Mouse (Mus musculus): ENCODE measurements around the gene Cdh24.

Gene Cdh24

DNA sequence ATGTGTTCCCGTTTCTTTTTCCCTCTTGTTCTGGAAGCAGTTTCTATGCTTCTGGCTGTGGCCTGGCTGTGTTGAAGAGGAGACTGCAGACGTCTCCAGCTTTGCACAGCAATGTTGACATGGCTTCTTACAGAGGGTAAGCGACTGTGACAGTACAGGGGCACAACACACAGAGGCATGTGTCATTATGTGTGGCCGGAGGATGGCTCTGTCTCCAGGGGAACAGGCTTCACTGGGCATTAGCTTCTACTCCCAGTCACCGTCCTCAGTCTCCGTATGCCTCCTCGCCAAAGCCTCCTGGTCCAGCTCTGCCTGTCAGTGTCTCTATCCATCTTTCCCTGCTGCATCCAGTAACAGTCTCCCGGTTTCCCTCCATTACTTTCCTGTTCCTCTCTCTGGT is 33.9 kb downstream of the Cdh24 start:
- no peak for DNase-seq (ENCODE audit: low spot score in 2 of 2)

DNA sequence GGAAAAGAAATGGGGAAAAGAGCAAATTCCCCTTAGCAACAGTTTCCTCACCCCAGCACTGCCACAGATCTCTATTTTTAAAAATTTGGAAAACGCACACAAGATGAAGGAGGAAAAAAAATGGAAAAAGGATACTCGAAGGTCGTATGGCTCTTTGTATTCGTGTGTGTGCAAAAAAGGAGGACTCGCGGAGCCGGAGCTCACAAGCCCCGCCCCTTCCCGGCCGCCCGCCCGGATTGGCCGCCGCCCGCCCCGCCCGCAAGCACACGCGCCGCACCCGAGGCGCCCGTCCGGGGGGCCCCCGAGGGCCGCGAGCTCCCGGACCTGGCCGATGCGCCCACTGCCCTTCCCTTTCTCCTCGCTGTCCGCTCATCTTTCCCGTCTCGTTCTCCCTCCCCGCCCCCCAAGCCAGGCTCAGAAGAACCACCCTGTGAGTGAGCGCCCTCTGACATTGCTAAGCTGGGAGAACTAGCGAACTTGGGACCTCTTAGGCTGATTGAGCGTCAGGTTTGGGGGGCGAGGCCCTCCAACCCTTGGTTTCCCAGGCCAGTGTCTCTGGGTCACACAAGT is 35.3 kb downstream of the Cdh24 start, which contains the start of gene 4931414P19Rik:
Gene 4931414P19Rik, minus strand, starts transcription at position 242 of the 570 bp plus-strand sequence.
- DNase-seq (ENCODE audit: low spot score in 2 of 2): peak in 1 of 2 experiments; percentile 56

DNA sequence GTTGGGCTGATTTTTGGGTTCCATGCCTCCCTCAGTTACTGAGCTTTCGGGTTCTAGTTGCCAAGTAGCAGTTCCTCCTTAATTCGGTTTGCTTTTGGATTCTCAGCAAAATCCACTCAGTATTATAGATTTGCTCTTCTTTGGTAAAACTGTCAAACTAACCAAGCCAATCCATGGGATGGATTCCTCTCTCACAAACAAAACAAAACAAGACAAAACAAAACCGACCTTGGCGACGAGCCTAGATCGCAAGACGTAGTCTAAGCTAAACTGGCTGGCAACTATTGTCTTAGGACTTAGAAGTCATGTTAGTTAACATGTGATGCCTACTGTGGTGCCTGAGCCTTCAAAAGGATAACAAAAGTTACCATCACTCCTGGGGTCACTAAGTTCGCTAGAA is 37.5 kb downstream of the Cdh24 start:
- DNase-seq (ENCODE audit: low spot score in 2 of 2): no peak

DNA sequence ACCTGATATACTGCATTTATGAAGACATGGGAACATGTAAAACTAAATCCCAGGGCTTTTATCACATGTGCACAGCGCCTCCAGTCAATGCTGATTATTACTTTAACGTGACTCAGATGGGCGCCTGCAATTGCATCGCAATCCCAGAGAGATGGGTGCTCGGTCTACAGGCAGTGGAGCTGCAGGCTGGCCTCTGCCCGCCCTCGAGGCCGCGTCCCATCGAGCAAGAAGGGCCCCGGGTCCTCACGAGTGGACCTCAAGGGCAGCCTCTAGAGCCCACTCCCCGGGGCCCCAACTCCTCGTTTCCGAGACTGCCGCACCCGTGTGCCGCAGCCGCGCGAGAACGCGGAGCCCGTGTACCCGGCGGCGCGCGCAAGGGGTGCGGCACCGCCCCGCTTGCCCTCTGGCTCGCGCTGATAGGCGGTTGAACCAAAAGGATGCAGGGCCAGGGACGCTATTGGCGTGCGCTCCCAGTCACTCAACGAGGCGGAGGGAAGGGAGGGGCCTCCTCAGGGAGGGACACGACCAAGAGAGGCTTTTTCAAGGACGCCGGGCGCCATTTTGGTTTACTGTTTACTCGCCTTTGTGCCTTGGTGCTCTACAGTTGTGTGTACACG is 38.0 kb downstream of the Cdh24 start:
- DNase-seq (ENCODE audit: low spot score in 2 of 2): peak; percentile 84 to 92

DNA sequence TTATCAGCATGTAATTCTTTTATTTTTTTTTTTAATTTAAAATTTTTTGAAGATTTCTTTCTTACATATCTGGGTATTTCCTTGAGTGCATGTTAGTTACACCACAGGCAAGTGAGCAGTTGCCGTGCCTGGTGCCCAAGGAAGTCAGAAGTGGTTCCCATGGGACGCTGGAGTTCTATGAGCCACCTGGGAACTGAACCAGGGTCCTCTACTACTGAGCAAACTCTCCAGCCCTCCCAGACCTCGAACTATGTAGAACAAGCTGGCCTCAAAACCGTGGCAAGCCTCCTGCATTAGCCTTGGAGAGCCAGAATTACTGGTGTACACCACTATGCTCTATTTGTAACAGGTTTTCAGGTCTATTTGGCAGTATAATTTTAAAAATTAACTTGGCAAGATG is 38.6 kb downstream of the Cdh24 start:
- no peak for DNase-seq (ENCODE audit: low spot score in 2 of 2)

DNA sequence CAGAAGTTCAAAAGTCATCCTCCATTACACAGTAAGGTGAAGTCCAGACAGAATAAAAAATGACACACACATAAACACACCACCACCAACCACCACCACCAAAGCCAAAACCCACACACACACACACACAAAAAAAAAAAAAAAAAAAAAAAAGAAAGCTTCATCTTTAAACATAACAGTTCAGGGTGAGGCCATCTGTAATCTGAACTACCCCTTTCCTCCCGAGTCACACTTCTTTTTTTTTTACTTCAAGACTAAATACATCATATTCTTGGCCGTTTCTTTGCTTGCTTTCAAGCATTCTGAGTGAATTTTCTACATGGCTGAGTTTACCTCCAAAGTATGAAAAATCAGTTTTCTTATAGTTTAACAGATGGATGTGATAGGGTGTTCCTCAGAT is 39.6 kb downstream of the Cdh24 start:
- DNase-seq (ENCODE audit: low spot score in 2 of 2): no peak

DNA sequence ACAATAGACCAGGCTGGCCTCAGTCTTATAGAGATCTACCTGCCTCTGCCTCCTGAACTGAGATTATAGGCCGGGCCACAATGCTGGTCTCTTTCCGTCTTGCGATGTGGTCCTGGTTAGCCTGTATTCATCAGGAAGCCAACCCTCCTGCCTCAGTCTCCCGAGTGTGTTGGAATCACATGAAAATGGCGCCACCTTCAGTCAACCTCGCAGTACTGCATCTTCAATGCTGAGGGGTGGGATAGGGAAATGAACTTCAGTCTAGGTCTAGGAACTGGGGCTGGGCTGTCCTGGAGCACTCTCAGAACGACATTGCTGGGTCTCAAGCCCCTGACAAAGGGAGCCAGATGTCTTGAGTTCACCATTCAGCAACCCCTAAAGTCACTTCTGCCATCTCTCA is 44.1 kb downstream of the Cdh24 start:
- DNase-seq (ENCODE audit: low spot score in 2 of 2): no peak

DNA sequence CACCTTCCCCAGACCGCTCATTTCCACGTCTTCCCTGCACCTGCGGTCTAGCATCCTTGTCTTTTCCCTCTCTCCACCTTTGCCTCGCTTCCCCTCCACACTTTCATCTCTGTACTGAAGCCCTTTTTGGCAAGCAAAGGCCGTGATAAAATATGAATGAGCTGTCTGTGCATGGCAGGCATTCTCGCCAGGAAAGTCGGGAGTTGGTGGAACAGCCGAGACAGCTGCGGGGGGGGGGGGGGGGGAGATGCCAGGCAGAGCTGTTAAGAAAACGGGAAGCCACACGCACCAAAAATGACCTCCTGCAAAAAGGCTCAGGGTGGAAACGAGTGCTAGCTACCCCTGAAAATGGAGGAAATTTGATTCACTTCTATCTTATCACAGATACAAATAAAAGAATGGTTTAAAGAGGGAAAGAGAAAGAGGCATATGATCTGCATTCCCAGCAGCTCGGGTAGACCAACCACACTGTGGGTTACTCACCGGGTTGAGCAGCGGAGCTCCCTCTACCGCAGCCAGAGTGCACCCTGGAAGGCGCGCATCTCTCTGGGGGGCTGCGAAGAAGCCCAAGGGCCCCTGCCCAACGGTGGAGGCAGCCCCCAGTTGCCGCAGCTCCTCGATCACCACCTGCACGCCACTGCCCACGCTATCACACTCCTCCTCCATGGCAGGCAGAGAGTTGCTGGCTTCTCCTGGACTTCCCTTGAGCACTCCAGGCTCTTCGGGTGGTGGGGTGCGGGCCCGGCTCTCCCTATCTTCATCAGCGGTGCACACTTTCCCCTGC is 46.3 kb downstream of the Cdh24 start:
- no peak for DNase-seq (ENCODE audit: low spot score in 2 of 2)

DNA sequence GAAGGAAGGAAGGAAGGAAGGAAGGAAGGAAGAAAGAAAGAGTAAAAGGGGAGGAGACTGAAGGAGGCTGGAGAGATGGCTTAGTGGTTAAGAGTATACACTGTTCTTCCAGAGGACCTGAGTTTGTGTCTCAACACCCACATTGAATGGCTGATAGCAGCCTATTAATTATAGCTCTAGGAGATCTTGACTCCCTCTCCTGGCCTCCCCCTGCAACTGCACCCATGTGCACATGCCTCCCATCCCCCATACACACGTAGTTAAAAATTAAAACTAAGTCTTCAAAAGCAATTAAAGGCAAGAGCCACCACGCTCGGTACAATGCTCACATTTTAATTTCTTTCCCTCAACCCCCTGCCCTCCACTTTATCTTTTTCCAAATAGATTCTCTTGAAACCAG is 47.1 kb downstream of the Cdh24 start:
- no peak for DNase-seq (ENCODE audit: low spot score in 2 of 2)

DNA sequence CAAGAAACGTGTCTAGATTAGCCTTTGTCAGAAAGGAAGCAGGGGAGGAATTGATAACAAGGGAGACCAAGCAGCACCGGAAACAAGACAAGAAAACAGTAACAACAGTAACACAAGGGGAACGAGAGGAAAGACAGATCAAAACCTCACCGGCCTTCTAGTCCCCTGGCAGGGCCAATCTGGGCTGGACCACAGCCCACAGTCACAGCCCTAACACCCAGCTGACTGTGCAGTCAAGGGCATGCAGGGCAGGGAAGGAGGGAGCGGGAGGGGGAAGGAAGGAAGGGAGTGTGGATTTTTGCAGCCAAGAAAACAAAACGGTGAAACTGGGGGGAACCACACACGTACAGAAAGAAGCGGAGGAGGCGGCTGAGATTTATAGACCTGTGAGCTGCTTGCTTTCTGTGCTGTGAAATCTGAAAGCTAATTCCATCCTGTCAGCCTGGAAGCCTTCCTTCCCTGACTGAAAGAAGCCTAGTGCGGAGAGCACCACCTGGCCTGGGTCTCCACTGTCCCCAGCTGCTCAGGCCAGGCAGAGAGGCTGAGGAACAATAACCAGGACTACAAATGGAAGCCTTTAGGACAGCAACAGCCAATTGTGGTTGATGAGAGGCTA is 48.7 kb downstream of the Cdh24 start:
- no peak for DNase-seq (ENCODE audit: low spot score in 2 of 2)

DNA sequence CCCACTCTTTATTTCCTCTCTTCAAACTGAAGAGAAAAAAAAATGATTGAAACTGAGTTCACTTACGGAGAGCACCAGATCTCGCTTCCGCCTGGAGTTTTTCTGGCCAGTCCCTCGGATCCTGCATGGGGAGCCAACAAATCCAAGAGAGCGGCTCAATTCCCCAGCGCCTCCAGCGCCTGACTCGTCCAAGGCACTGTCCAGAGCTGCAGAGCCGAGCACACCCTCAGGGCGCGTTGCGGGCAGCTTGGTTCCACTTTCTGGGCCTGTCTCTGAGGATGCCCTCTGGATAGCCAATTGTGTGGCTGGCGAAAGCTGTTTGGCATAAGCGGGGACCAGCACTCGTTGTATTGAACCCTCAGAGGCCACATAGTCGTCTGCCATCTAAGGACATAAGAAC is 50.1 kb downstream of the Cdh24 start:
- no peak for DNase-seq (ENCODE audit: low spot score in 2 of 2)

DNA sequence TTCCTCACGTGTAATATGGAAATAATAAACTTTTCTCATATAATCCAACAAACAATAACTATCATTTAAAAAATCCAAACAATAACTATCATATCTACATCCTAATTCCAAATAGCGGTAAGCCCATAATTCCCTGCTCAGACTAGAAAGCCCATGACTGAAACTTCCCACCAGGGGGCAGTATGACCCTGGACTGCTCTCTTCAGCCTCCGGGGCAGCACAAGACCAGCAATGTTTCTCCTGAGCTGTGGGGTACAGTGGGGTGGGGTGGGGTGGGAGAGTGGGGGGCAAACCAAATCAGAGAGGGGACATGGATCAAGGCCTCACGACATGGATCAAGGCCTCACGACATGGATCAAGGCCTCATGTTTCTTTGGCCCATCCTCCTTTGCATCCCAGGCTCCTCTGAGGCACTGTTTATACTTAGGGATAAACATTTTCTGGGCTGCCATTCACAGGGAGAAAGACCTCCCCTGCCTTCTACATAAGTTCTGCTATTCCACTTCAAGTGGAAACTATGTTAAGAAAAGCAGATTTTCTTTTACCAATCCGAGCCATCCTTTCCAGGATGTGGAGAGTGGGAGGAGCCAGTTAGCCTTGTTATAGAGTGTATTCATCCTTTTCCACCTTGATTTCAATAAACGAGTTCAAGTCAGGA is 57.4 kb downstream of the Cdh24 start:
- DNase-seq (ENCODE audit: low spot score in 2 of 2): no peak

DNA sequence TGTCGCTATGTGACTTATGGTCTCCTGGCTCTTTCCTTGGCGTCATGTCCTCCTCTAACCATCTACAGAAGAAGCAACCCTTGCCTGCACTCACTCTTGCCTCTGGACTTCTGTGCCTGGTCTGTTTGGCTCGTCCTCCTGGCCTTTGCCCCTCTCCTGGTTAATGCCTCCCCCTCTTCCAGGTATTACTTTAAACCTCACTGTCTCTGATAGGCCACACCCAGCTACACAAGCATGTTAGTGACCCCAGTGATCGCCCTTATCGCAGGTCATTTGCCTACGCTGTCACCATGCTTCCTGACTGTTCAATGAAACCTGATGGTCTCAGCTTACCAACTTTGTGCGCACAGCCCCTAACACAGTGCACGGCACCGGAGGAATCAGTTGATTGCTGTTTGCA is 58.6 kb downstream of the Cdh24 start:
- no peak for DNase-seq (ENCODE audit: low spot score in 2 of 2)

Data from frontal cortex, postnatal 25 days (tissue).